Mouse (Mus musculus) R1 (cell line): ENCODE measurements at regions not wholly inside any gene's neighbourhood (a gene's known extent, or its start where the extent isn't known, plus 50 kb on each side); places are given as distances from the start of the nearest gene placed in this dataset.

Experiments used
- DNase-seq: peaks from one replicate; pipeline ENCODE4 v3.0.0-alpha.2; 2018; ENCODE audit warnings: low read depth, low spot score

- DNase-seq = no peak
Measured at GRCm38 (mm10) chr11:44331774-44332129, 68.1 kb upstream of the Il12b start.

GRCm38 (mm10) chr11:44340531-44340930, 59.3 kb upstream of the Il12b start:
- no peak for DNase-seq

GRCm38 (mm10) chr11:44348308-44348707, 51.6 kb upstream of the Il12b start:
- DNase-seq = no peak

GRCm38 (mm10) chr11:44349546-44349945, 50.3 kb upstream of the Il12b start:
- DNase-seq = no peak
